Mouse (Mus musculus) CH12.LX (cell line): ENCODE measurements at regions not wholly inside any gene's neighbourhood (a gene's known extent, or its start where the extent isn't known, plus 50 kb on each side); places are given as distances from the start of the nearest gene placed in this dataset.
"Not testable (repeated sequence)": the region's sequence is repeated elsewhere in the genome, so short reads cannot be mapped to it uniquely, and the experiment has no call there.

ENCODE experiments used
- DNase-seq: peaks from one replicate; pipeline ENCODE4 v3.0.0-alpha.2; 2013; ENCODE audit errors: extremely low read depth
- H3K27ac ChIP-seq: 2 replicates; pipeline ENCODE4 v1.5.1; 2012; ENCODE audit warnings: low read depth, mild to moderate bottlenecking, control low read depth, moderate library complexity; ENCODE audit not compliant: insufficient read depth
- H3K27me3 ChIP-seq: replicated peaks from 2 replicates; pipeline ENCODE3; 2012; ENCODE audit warnings: inconsistent platforms
- H3K36me3 ChIP-seq, 2 experiments: replicated peaks in 1 of 2; 2 replicates each; pipeline versions ENCODE3 to v1.6.1; 2012; ENCODE audit warnings: inconsistent platforms in 1 of 2, low read length in 1 of 2, mild to moderate bottlenecking in 1 of 2, mixed read lengths in 1 of 2, moderate library complexity in 1 of 2; ENCODE audit not compliant: control insufficient read depth in 1 of 2, insufficient read depth in 1 of 2
- H3K4me1 ChIP-seq, 2 experiments: 2 replicates each; pipeline ENCODE4 v1.6.1; 2012; ENCODE audit warnings: inconsistent platforms in 1 of 2, moderate library complexity in 1 of 2; ENCODE audit not compliant: insufficient read depth in 2 of 2, control insufficient read depth in 1 of 2
- H3K4me2 ChIP-seq: 2 replicates; pipeline ENCODE4 v1.6.1; 2012; ENCODE audit warnings: low read depth, mild to moderate bottlenecking, control low read depth; ENCODE audit not compliant: poor library complexity, insufficient read depth, severe bottlenecking
- H3K4me3 ChIP-seq, 3 experiments: fragments of 150-350 bp in 1 of 3; sonication (generic) in 1 of 3; replicated peaks in 1 of 3; 2 replicates each; pipeline versions ENCODE3 to v1.5.1; 2011 to 2012; ENCODE audit warnings: low read depth in 2 of 3, low read length in 2 of 3, mild to moderate bottlenecking in 2 of 3, moderate library complexity in 2 of 3, control low read depth in 1 of 3, improper control_type of control experiment in 1 of 3, inconsistent platforms in 1 of 3, mixed read lengths in 1 of 3; ENCODE audit not compliant: poor library complexity in 1 of 3
- H3K79me2 ChIP-seq: replicated peaks from 2 replicates; pipeline ENCODE4 v1.6.1; 2012; ENCODE audit warnings: mild to moderate bottlenecking, moderate library complexity; ENCODE audit not compliant: control insufficient read depth, poor library complexity, insufficient read depth, severe bottlenecking; ENCODE audit errors: extremely low read depth
- H3K9ac ChIP-seq: 2 replicates; pipeline ENCODE4 v1.6.1; 2012; ENCODE audit warnings: low read depth, mild to moderate bottlenecking, control low read depth, moderate library complexity; ENCODE audit not compliant: insufficient read depth
- H3K9me3 ChIP-seq: replicated peaks from 2 replicates; pipeline ENCODE3; 2012; ENCODE audit warnings: low read length, inconsistent platforms, mixed read lengths
- CHD1 ChIP-seq: IDR thresholded peaks from 2 replicates; pipeline ENCODE4 v1.6.1; 2012; ENCODE audit warnings: low read depth, low read length, improper control_type of control experiment, inconsistent platforms
- CHD2 ChIP-seq: IDR thresholded peaks from 2 replicates; pipeline ENCODE4 v1.6.1; 2011; ENCODE audit warnings: low read length, improper control_type of control experiment
- CTCF ChIP-seq, 2 experiments: IDR thresholded peaks in 1 of 2; conservative IDR thresholded peaks in 1 of 2; 2 replicates each; pipeline ENCODE4 v1.5.1; 2011 to 2012; ENCODE audit warnings: low read depth in 2 of 2, low read length in 2 of 2, improper control_type of control experiment in 1 of 2, inconsistent platforms in 1 of 2, mild to moderate bottlenecking in 1 of 2, moderate library complexity in 1 of 2
- ETS1 ChIP-seq: conservative IDR thresholded peaks from 2 replicates; pipeline ENCODE4 v1.6.1; 2012; ENCODE audit warnings: low read depth, mild to moderate bottlenecking, inconsistent platforms, low read length, improper control_type of control experiment, moderate library complexity
- IRF4 ChIP-seq: IDR thresholded peaks from 2 replicates; pipeline ENCODE4 v1.6.1; 2014; ENCODE audit warnings: low read depth, mild to moderate bottlenecking, inconsistent platforms, low read length, improper control_type of control experiment
- JUN ChIP-seq: IDR thresholded peaks from 2 replicates; pipeline ENCODE4 v1.6.1; 2011; ENCODE audit warnings: low read depth, mild to moderate bottlenecking, low read length, improper control_type of control experiment, moderate library complexity; ENCODE audit not compliant: insufficient read depth
- JUND ChIP-seq: conservative IDR thresholded peaks from 2 replicates; pipeline ENCODE4 v1.6.1; 2011; ENCODE audit warnings: low read depth, low read length, improper control_type of control experiment
- MAFK ChIP-seq: IDR thresholded peaks from 2 replicates; pipeline ENCODE4 v1.6.1; 2011; ENCODE audit warnings: low read length, improper control_type of control experiment; ENCODE audit not compliant: insufficient replicate concordance
- MAX ChIP-seq: IDR thresholded peaks from 2 replicates; pipeline ENCODE4 v1.6.1; 2011; ENCODE audit warnings: low read length, improper control_type of control experiment
- MEF2A ChIP-seq: IDR thresholded peaks from 2 replicates; pipeline ENCODE4 v1.6.1; 2014; ENCODE audit warnings: low read depth, mild to moderate bottlenecking, inconsistent platforms, low read length, improper control_type of control experiment, borderline replicate concordance
- MYC ChIP-seq: IDR thresholded peaks from 2 replicates; pipeline ENCODE4 v1.6.1; 2011; ENCODE audit warnings: low read depth, mild to moderate bottlenecking, improper control_type of control experiment, low read length
- POLR2AphosphoS2 ChIP-seq: IDR thresholded peaks from 2 replicates; pipeline ENCODE4 v1.6.1; 2011; ENCODE audit warnings: low read depth, low read length, improper control_type of control experiment
- RCOR1 ChIP-seq: conservative IDR thresholded peaks from 2 replicates; pipeline ENCODE4 v1.6.1; 2012; ENCODE audit warnings: low read depth, mild to moderate bottlenecking, inconsistent platforms, low read length, improper control_type of control experiment
- TBP ChIP-seq: conservative IDR thresholded peaks from 2 replicates; pipeline ENCODE4 v1.6.1; 2011; ENCODE audit warnings: low read depth, low read length, improper control_type of control experiment
- UBTF ChIP-seq: IDR thresholded peaks from 2 replicates; pipeline ENCODE4 v1.6.1; 2012; ENCODE audit warnings: low read depth, mild to moderate bottlenecking, inconsistent platforms, low read length, improper control_type of control experiment, moderate library complexity
- USF2 ChIP-seq: conservative IDR thresholded peaks from 2 replicates; pipeline ENCODE4 v1.6.1; 2011; ENCODE audit warnings: low read depth, low read length, improper control_type of control experiment
- ZMIZ1 ChIP-seq: IDR thresholded peaks from 2 replicates; pipeline ENCODE4 v1.6.1; 2012; ENCODE audit warnings: low read depth, mild to moderate bottlenecking, inconsistent platforms, low read length, improper control_type of control experiment
- ZNF384 ChIP-seq: IDR thresholded peaks from 2 replicates; pipeline ENCODE4 v1.6.1; 2012; ENCODE audit warnings: low read depth, low read length, improper control_type of control experiment, inconsistent platforms
- dilution Hi-C: fragments of 300-500 bp; cut with MboI; formaldehyde crosslinking; loops from 2 replicates; pipeline ENCODE4 v1.14.3; 2020; ENCODE audit warnings: low sequenced_read_pairs; ENCODE audit not compliant: extremely low pct_unique_long_range_greater_than_20kb, extremely low pct_ligation_motif_present
- in situ Hi-C: fragments of 300-500 bp; cut with MboI; formaldehyde crosslinking; loops from 3 replicates; pipeline ENCODE4 v1.14.3; 2019; ENCODE audit warnings: low sequenced_read_pairs, low pct_ligation_motif_present, low pct_unique_long_range_greater_than_20kb, mixed read lengths

DNA sequence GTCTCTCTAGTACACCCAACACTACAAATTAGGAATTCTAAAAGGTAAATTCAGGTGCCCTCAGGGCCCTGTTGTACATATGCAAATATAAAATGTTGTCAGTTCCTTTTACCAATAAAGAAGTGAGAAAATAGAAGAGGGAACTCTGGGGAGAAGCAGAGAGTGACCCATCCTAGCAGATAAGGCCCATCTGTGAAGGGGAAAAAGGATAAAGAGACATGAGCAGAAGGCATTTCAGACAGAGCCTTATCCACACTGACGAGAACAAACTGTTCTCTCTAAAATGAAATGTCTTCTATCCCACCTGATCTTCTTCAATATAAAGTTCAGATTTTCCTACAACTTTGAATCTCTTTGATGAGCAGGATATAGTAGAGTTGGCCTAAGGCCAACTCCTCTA lies 114.5 kb upstream of the Ldah start:
- in situ Hi-C loops: no loop called here
- H3K4me3 ChIP-seq: no peak overlapping the region
- TF ChIP-seq ZMIZ1 (no peak), TBP (no peak), ETS1 (no peak), JUND (no peak), CHD1 (no peak), MYC (no peak), ZNF384 (no peak)
- TF ChIP-seq, all 38 proteins: peak for 0
- no peak overlapping the region for H3K27ac ChIP-seq
- DNase-seq: no peak
- dilution Hi-C loops: no loop called here
- H3K4me2 ChIP-seq: no peak overlapping the region
- no peaks in the 10 kb centered on the region for H3K4me1 ChIP-seq
- no peaks in the 10 kb centered on the region for H3K27me3 ChIP-seq
- H3K36me3 ChIP-seq: no peaks in the 10 kb centered on the region
- no peaks in the 10 kb centered on the region for H3K79me2 ChIP-seq
- H3K9me3 ChIP-seq: no peaks in the 10 kb centered on the region
- no peak overlapping the region for H3K9ac ChIP-seq

DNA sequence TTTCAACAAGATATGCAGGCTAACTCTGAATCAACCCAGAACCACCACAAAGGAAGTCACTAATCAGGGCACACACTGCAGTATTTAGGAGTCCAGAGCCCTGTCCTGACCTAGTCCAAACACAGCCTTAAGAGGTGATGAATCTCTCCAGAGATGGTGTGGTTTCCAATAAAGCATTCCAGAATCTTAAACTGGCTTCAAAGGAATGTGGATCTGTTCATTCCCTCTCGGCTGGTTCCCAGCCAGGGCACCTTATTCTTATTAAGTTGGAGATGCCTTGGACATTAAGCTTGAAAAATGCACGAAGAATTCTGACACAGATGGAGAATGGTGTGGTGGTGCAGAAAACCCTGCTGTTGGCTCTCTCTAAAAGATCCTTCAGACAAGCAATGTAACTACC lies 112.0 kb upstream of the Ldah start:
- H3K9ac ChIP-seq: no peak overlapping the region
- in situ Hi-C loops (no loop called here), dilution Hi-C loops (no loop called here)
- H3K79me2 ChIP-seq: no peaks in the 10 kb centered on the region
- H3K36me3 ChIP-seq: no peaks in the 10 kb centered on the region
- H3K4me3 ChIP-seq: no peak overlapping the region
- no peak overlapping the region for H3K4me2 ChIP-seq
- no peaks in the 10 kb centered on the region for H3K27me3 ChIP-seq
- no peak for TF ChIP-seq UBTF
- TF ChIP-seq CHD2: no peak
- TF ChIP-seq RCOR1: no peak
- TF ChIP-seq MEF2A: no peak
- no peak for TF ChIP-seq IRF4
- TF ChIP-seq POLR2AphosphoS2: no peak
- no peak for TF ChIP-seq MAX
- TF ChIP-seq MAFK: no peak
- no peak for TF ChIP-seq JUN
- no peak for TF ChIP-seq CTCF (conservative IDR thresholded peaks at IDR 0.05 in 1 of 2, IDR thresholded peaks at IDR 0.05 in 1 of 2; ENCODE audit: low read depth in 2 of 2, low read length in 2 of 2)
- no peak for TF ChIP-seq USF2
- TF ChIP-seq, all 38 proteins: peak for 0
- Histone ChIP-seq H3K27ac (no peak overlapping the region), H3K9me3 (no peaks in the 10 kb centered on the region), H3K4me1 (no peaks in the 10 kb centered on the region)
- no peak for DNase-seq

DNA sequence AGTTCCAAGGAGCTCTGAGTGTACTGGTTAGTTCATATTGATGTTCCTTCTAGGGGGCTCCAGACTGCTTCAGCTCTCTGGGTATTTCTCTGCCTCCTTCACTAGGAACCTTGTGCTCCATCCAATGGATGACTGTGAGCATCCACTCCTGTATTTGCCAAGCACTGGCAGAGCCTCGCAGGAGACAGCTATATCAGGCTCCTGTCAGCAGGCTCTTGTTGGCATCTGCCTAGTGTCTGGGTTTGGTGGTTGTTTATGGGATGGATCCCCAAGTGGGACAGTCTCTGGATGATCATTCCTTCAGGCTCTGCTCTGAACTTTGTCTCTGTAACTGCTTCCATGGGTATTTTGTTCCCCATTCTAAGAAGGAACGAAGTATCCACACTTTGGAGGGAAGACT lies 109.5 kb upstream of the Ldah start:
- H3K4me1 ChIP-seq, H3K27ac ChIP-seq, H3K9ac ChIP-seq, H3K9me3 ChIP-seq, DNase-seq, H3K4me3 ChIP-seq, H3K4me2 ChIP-seq, dilution Hi-C loops, H3K36me3 ChIP-seq, H3K27me3 ChIP-seq, H3K79me2 ChIP-seq, in situ Hi-C loops: not testable (repeated sequence)
